Mouse (Mus musculus) spleen, adult 2 months (tissue): ENCODE results near the gene Ankrd54. TPM values are rescaled to one million over a fixed set of nuclear protein-coding genes. Genes with fewer than 3 reads are reported as not detected.

Experiments
- DNase-seq, 2 experiments: peaks; one replicate each; pipeline versions ENCODE4 v3.0.0 to v3.0.0-alpha.2; 2012 to 2021; ENCODE audit warnings: low spot score in 2 of 2, low read depth in 1 of 2
- H3K27ac ChIP-seq: fragments of 200-500 bp; 2 replicates; pipeline ENCODE4 v1.5.1; 2012; ENCODE audit warnings: low read length, inconsistent platforms; ENCODE audit not compliant: insufficient read depth
- H3K27me3 ChIP-seq: fragments of 200-500 bp; 2 replicates; pipeline ENCODE4 v1.6.1; 2012; ENCODE audit warnings: mild to moderate bottlenecking, moderate library complexity, low read length, inconsistent platforms; ENCODE audit not compliant: control insufficient read depth, insufficient read depth
- H3K36me3 ChIP-seq: fragments of 200-500 bp; 2 replicates; pipeline ENCODE4 v1.6.1; 2012; ENCODE audit warnings: mild to moderate bottlenecking, low read length, inconsistent platforms; ENCODE audit not compliant: control insufficient read depth, insufficient read depth
- H3K4me1 ChIP-seq: fragments of 200-500 bp; 2 replicates; pipeline ENCODE4 v1.6.1; 2011; ENCODE audit warnings: inconsistent platforms; ENCODE audit not compliant: control insufficient read depth, insufficient read depth, insufficient read length
- H3K4me3 ChIP-seq: fragments of 200-500 bp; 2 replicates; pipeline ENCODE4 v1.5.1; 2011; ENCODE audit warnings: mild to moderate bottlenecking, inconsistent platforms; ENCODE audit not compliant: insufficient read depth, insufficient read length; ENCODE audit errors: extremely low read depth
- CTCF ChIP-seq: fragments of 200-500 bp; IDR thresholded peaks from 2 replicates; pipeline ENCODE4 v1.5.1; 2011; ENCODE audit warnings: mild to moderate bottlenecking, inconsistent platforms; ENCODE audit not compliant: insufficient read depth, insufficient read length, insufficient replicate concordance; ENCODE audit errors: extremely low read depth
- POLR2A ChIP-seq: fragments of 200-500 bp; IDR thresholded peaks from 2 replicates; pipeline ENCODE4 v1.6.1; 2011; ENCODE audit warnings: low read depth, low read length, inconsistent platforms
- WGBS: fragments of 180-500 bp; shearing (Covaris S2); methylation state at CpG from one replicate; pipeline ENCODE4 v1.1.7; 2018; 5-methylcytosine and 5-hydroxymethylcytosine counted together
- polyA plus RNA-seq: library from polyadenylated mRNA; depleted of rRNA; stranded (reverse); fragments of >200 nt; gene quantifications from 2 replicates; pipeline ENCODE4 v1.2.3, GENCODE M21; 2012

Ankrd54 gene
- polyA plus RNA-seq, 1 experiment, result 57.3 TPM

DNA sequence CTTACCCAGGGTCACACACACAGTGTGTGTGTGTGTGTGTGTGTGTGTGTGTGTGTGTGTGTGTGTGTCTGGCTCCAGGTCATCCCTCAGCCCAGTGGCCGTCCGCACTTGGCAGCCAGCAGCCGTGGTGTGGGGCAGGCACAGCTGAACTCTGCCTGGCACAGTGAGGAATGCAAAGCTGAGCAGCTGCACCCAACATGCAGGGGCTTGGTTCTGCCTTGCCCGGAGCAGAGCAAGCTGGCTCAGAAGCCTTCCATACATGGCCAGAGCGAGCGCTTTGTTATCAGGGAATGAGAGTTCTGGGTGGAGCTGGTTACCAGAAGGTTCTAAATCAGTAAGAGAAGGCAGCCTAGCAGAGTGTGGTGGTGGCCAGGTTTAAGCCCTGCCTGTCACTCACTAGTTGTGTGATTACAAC is 34.9 kb upstream of the Ankrd54 start:
- Histone ChIP-seq H3K4me3 (no peak overlapping the region), H3K36me3 (peaks cover 17% of the 10 kb centered on the region), H3K4me1 (no peaks in the 10 kb centered on the region), H3K27ac (no peak overlapping the region), H3K27me3 (no peaks in the 10 kb centered on the region)
- 75% methylated on average over 6 of the region's 6 CpGs for WGBS
- TF ChIP-seq CTCF, result no peak
- no peak for DNase-seq

DNA sequence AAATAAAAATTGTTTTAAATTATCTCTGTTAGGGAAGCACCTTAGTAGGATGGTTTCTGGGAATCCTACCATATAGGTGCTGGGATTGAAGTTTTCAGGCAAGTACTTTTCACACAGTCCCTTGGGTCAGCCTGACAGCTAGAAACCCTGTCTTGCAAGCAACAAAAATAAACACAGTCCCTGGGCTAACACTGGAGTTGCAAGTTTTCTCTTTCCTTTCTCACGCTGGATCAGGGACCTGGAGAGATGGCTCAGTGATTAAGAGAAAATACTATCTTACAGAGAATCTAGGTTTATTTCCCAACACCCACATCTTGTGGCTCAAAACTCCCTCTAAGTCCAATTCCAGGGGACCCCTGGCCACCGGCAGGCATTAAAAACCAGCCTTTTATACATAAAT is 34.4 kb upstream of the Ankrd54 start:
- Histone ChIP-seq H3K4me1 (no peaks in the 10 kb centered on the region), H3K4me3 (no peak overlapping the region), H3K27me3 (no peaks in the 10 kb centered on the region), H3K36me3 (peaks cover 21% of the 10 kb centered on the region), H3K27ac (no peak overlapping the region)
- WGBS, result 72% methylated on average over 2 of the region's 2 CpGs
- no peak for TF ChIP-seq POLR2A
- no peak for TF ChIP-seq CTCF
- no peak for DNase-seq

DNA sequence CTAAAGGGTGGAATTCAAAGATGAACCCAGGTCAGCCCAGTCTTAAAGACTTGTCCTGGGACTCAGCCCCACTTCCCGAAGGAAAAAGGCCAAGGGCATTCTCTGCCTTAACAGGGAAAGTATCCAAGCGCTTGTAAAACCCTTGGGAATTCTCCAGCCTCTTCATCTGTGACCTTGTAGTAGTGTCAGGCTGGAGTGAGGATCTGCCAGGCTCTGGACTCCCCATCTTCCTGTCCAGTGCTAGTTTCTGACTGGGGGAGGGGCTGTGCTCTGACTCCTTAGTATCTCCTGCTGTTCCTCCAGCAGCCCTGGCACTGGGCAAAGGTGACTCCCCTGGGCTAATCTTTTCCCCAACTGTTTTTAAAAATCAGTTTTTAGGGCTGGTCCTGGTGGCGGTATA is 33.9 kb upstream of the Ankrd54 start:
- Histone ChIP-seq H3K27ac (no peak overlapping the region), H3K4me1 (no peaks in the 10 kb centered on the region), H3K36me3 (peaks cover 23% of the 10 kb centered on the region), H3K27me3 (no peaks in the 10 kb centered on the region), H3K4me3 (no peak overlapping the region)
- no peak for DNase-seq
- TF ChIP-seq POLR2A (no peak), CTCF (no peak)
- WGBS, result 83% methylated on average over 3 of the region's 3 CpGs

DNA sequence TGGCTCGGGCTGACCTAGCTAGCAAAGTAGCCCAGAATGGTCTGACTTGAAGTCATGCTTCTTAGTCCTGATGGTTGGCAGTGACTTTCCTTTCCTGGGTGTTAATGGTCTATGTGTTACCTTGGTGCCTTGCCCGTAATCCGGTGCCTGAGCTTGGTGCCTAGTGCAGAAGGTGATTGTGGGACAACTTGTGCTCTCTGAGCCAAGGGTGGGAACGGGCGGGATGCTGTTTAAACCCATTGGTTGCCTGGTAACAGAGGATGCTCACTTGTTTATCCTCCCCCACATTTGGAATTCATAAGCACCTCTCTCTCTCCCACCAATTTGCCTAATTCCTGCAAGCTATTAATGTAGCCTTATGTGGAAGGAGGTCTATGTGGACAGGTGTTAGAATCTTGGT is 32.8 kb upstream of the Ankrd54 start:
- Histone ChIP-seq H3K4me3 (no peak overlapping the region), H3K27me3 (no peaks in the 10 kb centered on the region), H3K4me1 (no peaks in the 10 kb centered on the region), H3K27ac (no peak overlapping the region), H3K36me3 (peaks cover 32% of the 10 kb centered on the region)
- no peak for TF ChIP-seq POLR2A
- no peak for TF ChIP-seq CTCF
- 95% methylated on average over 5 of the region's 5 CpGs for WGBS
- no peak for DNase-seq

DNA sequence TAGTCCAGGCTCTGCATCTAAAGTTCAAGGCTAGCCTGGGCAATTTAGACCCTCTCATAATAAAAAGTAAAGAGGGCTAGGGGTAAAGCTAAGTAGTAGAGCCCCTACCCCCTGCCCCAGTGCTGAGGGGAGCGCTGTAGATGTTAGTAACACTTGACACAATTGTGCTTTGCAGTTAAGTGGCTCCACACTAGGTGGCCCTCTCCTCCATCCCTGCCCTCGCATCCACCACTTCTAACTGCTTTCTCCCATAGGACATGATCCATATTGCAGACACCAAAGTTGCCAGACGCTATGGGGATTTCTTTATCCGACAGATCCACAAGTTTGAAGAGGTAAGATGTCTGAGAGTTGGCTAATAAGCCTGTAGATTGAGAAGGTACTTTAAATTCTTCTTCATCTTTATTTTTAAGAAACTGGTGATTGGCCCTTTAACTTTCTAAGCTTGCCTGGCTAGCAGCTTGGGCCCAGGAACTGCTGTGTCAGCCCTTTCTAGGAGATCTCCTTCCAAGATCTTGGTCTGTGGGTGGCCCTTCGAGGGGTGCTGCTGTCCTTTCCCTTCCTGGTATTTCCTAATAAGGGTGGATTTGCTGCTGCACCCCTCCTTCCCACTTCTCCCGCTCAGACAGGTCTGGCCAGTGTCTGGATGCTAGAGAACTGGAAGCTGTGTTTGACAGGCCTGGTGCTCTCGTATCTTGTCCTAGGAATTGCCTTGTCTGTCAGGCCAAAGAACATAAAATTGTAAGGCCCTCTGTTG is 30.6 kb upstream of the Ankrd54 start:
- no peaks in the 10 kb centered on the region for H3K4me1 ChIP-seq
- H3K36me3 ChIP-seq, result peaks cover 44% of the 10 kb centered on the region
- TF ChIP-seq POLR2A (no peak), CTCF (no peak)
- H3K4me3 ChIP-seq, result no peak overlapping the region
- DNase-seq, result no peak
- no peak overlapping the region for H3K27ac ChIP-seq
- WGBS, result 86% methylated on average over 7 of the region's 7 CpGs
- H3K27me3 ChIP-seq, result no peaks in the 10 kb centered on the region

DNA sequence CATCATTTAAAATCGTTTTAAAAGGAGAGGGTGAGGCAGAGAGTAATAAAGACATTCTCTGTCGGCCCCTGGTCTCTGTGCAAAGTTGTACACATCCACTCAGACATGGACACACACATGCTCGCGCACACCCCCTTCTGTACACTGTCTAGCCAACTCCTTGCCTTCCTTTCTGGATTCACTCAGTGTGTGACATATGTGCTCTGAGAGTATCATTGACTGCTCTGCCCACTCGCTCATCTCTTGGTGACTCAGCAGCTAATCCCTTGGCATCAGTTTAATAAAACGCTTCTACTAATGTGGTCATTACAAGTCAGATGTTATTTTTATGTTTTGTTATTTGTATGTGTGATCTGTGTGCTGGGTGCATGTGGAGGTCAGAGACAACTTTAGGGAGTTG is 29.6 kb upstream of the Ankrd54 start:
- DNase-seq, result no peak
- Histone ChIP-seq H3K36me3 (peaks cover 48% of the 10 kb centered on the region), H3K27ac (no peak overlapping the region), H3K4me1 (no peaks in the 10 kb centered on the region), H3K4me3 (no peak overlapping the region), H3K27me3 (no peaks in the 10 kb centered on the region)
- WGBS, result 91% methylated on average over 6 of the region's 6 CpGs
- no peak for TF ChIP-seq POLR2A
- no peak for TF ChIP-seq CTCF

DNA sequence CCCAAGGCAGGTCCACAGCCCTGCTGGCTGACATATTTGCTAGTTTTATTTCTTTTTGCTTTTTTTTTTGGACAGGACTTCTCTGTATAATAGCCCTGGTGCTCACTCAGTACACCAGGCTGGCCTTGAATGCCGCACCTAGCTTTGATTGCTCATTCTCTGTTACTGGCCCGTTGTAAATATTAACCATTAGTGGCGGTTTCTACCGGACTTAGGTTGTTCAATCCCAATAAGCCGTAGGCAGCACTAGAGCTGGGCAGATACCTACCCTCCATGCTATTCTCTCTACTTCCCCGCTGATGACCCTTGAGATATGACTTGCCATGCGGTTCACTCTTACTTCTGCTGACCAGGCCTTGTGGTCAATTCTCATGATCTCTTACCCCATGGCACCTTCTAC is 16.9 kb upstream of the Ankrd54 start:
- no peak overlapping the region for H3K4me3 ChIP-seq
- peaks cover 54% of the 10 kb centered on the region for H3K36me3 ChIP-seq
- no peak for TF ChIP-seq POLR2A
- TF ChIP-seq CTCF, result no peak
- no peaks in the 10 kb centered on the region; the same call in 1 of the 2 replicates for H3K4me1 ChIP-seq
- H3K27me3 ChIP-seq, result no peaks in the 10 kb centered on the region
- DNase-seq, result no peak
- WGBS, result 94% methylated on average over 7 of the region's 7 CpGs
- no peak overlapping the region for H3K27ac ChIP-seq
